Mouse (Mus musculus) thymus, adult 2 months (tissue): ENCODE data around the gene Lmx1a. TPM values are rescaled to one million over a fixed set of nuclear protein-coding genes. Genes with fewer than 3 reads are reported as not detected.

Experiments
- DNase-seq: peaks from one replicate; pipeline ENCODE4 v3.0.0; 2021
- H3K27ac ChIP-seq: fragments of 200-500 bp; 2 replicates; pipeline ENCODE4 v1.5.1; 2012; ENCODE audit warnings: low read length, control low read depth; ENCODE audit not compliant: control insufficient read depth, insufficient read depth
- H3K27me3 ChIP-seq: fragments of 200-500 bp; 2 replicates; pipeline ENCODE4 v1.6.1; 2012; ENCODE audit warnings: mild to moderate bottlenecking, low read length, moderate library complexity, mixed read lengths; ENCODE audit not compliant: control insufficient read depth, insufficient read depth
- H3K36me3 ChIP-seq: fragments of 200-500 bp; 2 replicates; pipeline ENCODE4 v1.6.1; 2012; ENCODE audit warnings: mild to moderate bottlenecking, low read length, moderate library complexity; ENCODE audit not compliant: control insufficient read depth, insufficient read depth
- H3K4me1 ChIP-seq: fragments of 200-500 bp; replicated peaks from 2 replicates; pipeline ENCODE4 v1.6.1; 2012; ENCODE audit warnings: low read length; ENCODE audit not compliant: control insufficient read depth, insufficient read depth
- H3K4me3 ChIP-seq: fragments of 200-500 bp; 2 replicates; pipeline ENCODE4 v1.5.1; 2012; ENCODE audit warnings: mild to moderate bottlenecking, low read length, control low read depth, moderate library complexity; ENCODE audit not compliant: control insufficient read depth, insufficient read depth
- CTCF ChIP-seq: fragments of 200-500 bp; IDR thresholded peaks from 2 replicates; pipeline ENCODE4 v1.5.1; 2012; ENCODE audit warnings: mild to moderate bottlenecking, control low read depth, low read length, moderate library complexity, borderline replicate concordance; ENCODE audit not compliant: control insufficient read depth, poor library complexity, insufficient read depth; ENCODE audit errors: extremely low read depth
- POLR2A ChIP-seq: fragments of 200-500 bp; IDR thresholded peaks from 2 replicates; pipeline ENCODE4 v1.6.1; 2012; ENCODE audit warnings: mild to moderate bottlenecking, low read length, control low read depth, moderate library complexity; ENCODE audit not compliant: control insufficient read depth, poor library complexity, insufficient read depth; ENCODE audit errors: extremely low read depth
- WGBS: fragments of 180-500 bp; shearing (Covaris S2); methylation state at CpG from one replicate; pipeline ENCODE4 v1.1.7; 2018; 5-methylcytosine and 5-hydroxymethylcytosine counted together
- polyA plus RNA-seq: library from polyadenylated mRNA; depleted of rRNA; stranded (reverse); fragments of >200 nt; gene quantifications from 2 replicates; pipeline ENCODE4 v1.2.3, GENCODE M21; 2012

The Lmx1a gene
- polyA plus RNA-seq, 1 experiment, result 0.13 TPM

- no peak overlapping the region for H3K4me3 ChIP-seq
- H3K36me3 ChIP-seq, result no peaks in the 10 kb centered on the region
- TF ChIP-seq CTCF (no peak), POLR2A (no peak)
- H3K27me3 ChIP-seq, result peaks cover 3% of the 10 kb centered on the region; the same call in 1 of the 2 replicates
- DNase-seq, result no peak
- 7% methylated on average over 19 of the region's 19 CpGs for WGBS
- H3K4me1 ChIP-seq, result no peaks in the 10 kb centered on the region; the same call in 1 of the 2 replicates
- no peak overlapping the region for H3K27ac ChIP-seq
Measured at GRCm38 (mm10) chr1:167661123-167661522, 27.9 kb upstream of the Lmx1a start.

- Histone ChIP-seq H3K27ac (no peak overlapping the region), H3K36me3 (no peaks in the 10 kb centered on the region), H3K4me1 (no peaks in the 10 kb centered on the region; the same call in 1 of the 2 replicates), H3K4me3 (no peak overlapping the region), H3K27me3 (peaks cover 3% of the 10 kb centered on the region; the same call in 1 of the 2 replicates)
- no peak for TF ChIP-seq POLR2A
- no peak for TF ChIP-seq CTCF
- WGBS, result 88% methylated on average over 5 of the region's 5 CpGs
- DNase-seq, result no peak
Measured at GRCm38 (mm10) chr1:167663136-167663535, 25.9 kb upstream of the Lmx1a start.

- WGBS, result 42% methylated on average over 6 of the region's 6 CpGs
- no peak overlapping the region for H3K4me3 ChIP-seq
- no peaks in the 10 kb centered on the region for H3K36me3 ChIP-seq
- no peaks in the 10 kb centered on the region for H3K27me3 ChIP-seq
- no peak overlapping the region for H3K27ac ChIP-seq
- peak; percentile 86 for TF ChIP-seq CTCF
- TF ChIP-seq POLR2A, result no peak
- peak; percentile 46 for DNase-seq
- H3K4me1 ChIP-seq, result no peaks in the 10 kb centered on the region
Measured at GRCm38 (mm10) chr1:167669796-167670195, 19.2 kb upstream of the Lmx1a start.

- no peak for DNase-seq
- H3K4me3 ChIP-seq, result no peak overlapping the region
- H3K36me3 ChIP-seq, result no peaks in the 10 kb centered on the region
- no peak overlapping the region for H3K27ac ChIP-seq
- 19% methylated on average over 17 of the region's 17 CpGs for WGBS
- no peaks in the 10 kb centered on the region for H3K27me3 ChIP-seq
- TF ChIP-seq CTCF, result no peak
- TF ChIP-seq POLR2A, result no peak
- no peaks in the 10 kb centered on the region for H3K4me1 ChIP-seq
Measured at GRCm38 (mm10) chr1:167672433-167672987, 16.5 kb upstream of the Lmx1a start.

GRCm38 (mm10) chr1:167679061-167679460, 10.0 kb upstream of the Lmx1a start:
- Histone ChIP-seq H3K4me3 (no peak overlapping the region), H3K4me1 (no peaks in the 10 kb centered on the region), H3K36me3 (no peaks in the 10 kb centered on the region), H3K27me3 (no peaks in the 10 kb centered on the region), H3K27ac (no peak overlapping the region)
- DNase-seq, result no peak
- 96% methylated on average over 6 of the region's 6 CpGs for WGBS
- TF ChIP-seq POLR2A (no peak), CTCF (no peak)

GRCm38 (mm10) chr1:167688001-167688346, 1.1 kb upstream of the Lmx1a start:
- no peak for TF ChIP-seq CTCF
- no peak for TF ChIP-seq POLR2A
- 8% methylated on average over 8 of the region's 8 CpGs for WGBS

More at GRCm38 (mm10) chr1:167688001-167688346, 1.1 kb upstream of the Lmx1a start:
- 0 out of 2 replicates have a peak, but pooled peaks cover 3% of the 10 kb centered on the region for H3K4me1 ChIP-seq
- no peak for DNase-seq
- H3K27ac ChIP-seq, result no peak overlapping the region
- H3K4me3 ChIP-seq, result no peak overlapping the region
- H3K36me3 ChIP-seq, result no peaks in the 10 kb centered on the region
- H3K27me3 ChIP-seq, result peaks cover 20% of the 10 kb centered on the region
